Mouse (Mus musculus) adipose tissue, adult 10 weeks (tissue): ENCODE measurements around the gene Pomgnt2. TPM values are rescaled to one million over a fixed set of nuclear protein-coding genes. Genes with fewer than 3 reads are reported as not detected.

ENCODE experiments used
- polyA plus RNA-seq: library from polyadenylated mRNA; stranded (reverse); fragments of 350-450 nt; fragmentation: Illumina TruSeq; extraction: RNeasy Lipid Tissue Mini Kit (QIAGEN cat#74804); gene quantifications from one replicate; pipeline ENCODE4 v1.2.3, GENCODE M21; 2014; ENCODE audit warnings: low read depth, low replicate concordance

The Pomgnt2 gene
- 9.2 TPM for polyA plus RNA-seq

DNA sequence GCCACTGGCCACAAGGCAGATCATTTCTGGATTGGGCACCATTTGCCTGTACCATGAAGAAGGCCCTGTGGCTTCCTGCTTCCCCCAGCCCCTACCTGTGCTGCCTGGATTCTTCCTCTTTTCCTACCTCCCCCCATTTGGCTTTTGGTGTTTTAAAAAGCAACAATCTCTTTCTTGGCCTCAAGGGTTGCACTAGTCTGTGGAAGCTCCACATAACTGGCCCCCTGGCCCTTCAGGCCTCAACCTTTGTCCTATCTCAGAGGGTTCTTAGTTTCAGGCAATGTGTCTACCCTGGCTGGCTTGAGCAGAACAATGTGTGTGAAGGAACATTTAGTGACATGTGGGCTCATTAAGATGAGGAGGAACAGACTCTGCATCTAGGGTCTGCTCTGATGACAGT, at the start of gene Pomgnt2:
TSS of gene Pomgnt2 (minus strand) at position 101 of the 400 bp plus-strand sequence.

DNA sequence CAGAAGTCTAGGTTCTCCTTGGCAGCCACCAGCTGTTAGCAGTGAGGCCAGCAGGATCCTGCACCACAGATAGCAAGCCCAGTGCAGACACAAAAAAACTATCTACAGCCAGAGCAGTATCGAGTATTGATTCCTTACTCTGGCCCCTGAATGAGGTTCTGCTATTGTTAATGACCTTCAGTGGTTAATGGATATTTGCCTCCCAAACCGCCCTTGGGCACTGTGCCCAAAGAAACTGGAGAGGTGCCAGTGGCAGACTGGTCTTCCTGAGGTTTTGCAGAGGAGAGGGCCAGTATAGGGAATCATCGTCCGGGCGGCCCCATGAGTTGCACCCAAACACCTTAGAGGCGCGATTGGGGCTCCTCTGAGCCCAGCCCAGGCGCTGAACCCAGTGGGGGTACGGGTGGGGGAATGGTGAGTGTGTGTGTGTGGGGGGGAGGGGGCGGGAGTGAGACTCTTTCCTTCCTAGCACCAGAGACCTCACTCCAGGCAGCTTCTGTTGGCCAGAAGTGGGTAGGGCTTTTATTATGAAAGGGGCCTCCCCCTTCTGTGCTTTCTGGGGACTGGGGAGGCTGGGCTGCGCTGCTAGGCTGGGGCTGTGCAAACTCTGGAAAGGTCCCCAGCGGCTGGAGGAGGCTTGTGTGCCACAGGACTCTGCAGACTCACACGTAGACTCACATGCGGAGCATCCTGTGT, 46.3 kb downstream of the Pomgnt2 start, which contains the start of gene Fam198a:
TSS of gene Fam198a (plus strand) at position 571 of the 696 bp plus-strand sequence.

Other genes with a start within 250 kb of the Pomgnt2 start
- 24.5 TPM for gene Zfp651, start 237.8 kb downstream of the Pomgnt2 start, polyA plus RNA-seq
- not detected for gene Klhl40, start 219.5 kb downstream of the Pomgnt2 start, polyA plus RNA-seq
- 6.2 TPM for gene Hhatl, start 204.6 kb downstream of the Pomgnt2 start, polyA plus RNA-seq
- 2.4 TPM for gene Ccdc13, start 157.6 kb downstream of the Pomgnt2 start, polyA plus RNA-seq
- gene Higd1a, start 138.7 kb downstream of the Pomgnt2 start, polyA plus RNA-seq, result 70.4 TPM
- 2.6 TPM for gene Ackr2, start 98.8 kb downstream of the Pomgnt2 start, polyA plus RNA-seq
- gene Cyp8b1, start 80.8 kb downstream of the Pomgnt2 start, polyA plus RNA-seq, result not detected
- gene Fam198a, start 46.1 kb downstream of the Pomgnt2 start, polyA plus RNA-seq, result 2.5 TPM
- gene Snrk, start 120.2 kb upstream of the Pomgnt2 start, polyA plus RNA-seq, result 70.1 TPM